Mouse (Mus musculus): ENCODE results near the gene Plek2. TPM values are rescaled to one million over a fixed set of nuclear protein-coding genes. Genes with fewer than 3 reads are reported as not detected.
A peak's percentile ranks its signal among the peaks of the same experiment; 100 is the strongest.
"Not testable (repeated sequence)": the region's sequence is repeated elsewhere in the genome, so short reads cannot be mapped to it uniquely, and the experiment has no call there.

Gene Plek2
- total RNA-seq (2021): under 1 TPM in 1 of 2 experiments, not detected in 1; 0.13 TPM
- long read RNA-seq, experiment 1: 0 reads
- long read RNA-seq, experiment 2, partial matches to known transcripts: 0 of 2 reads
- long read RNA-seq, experiment 2, other reads (novel, unspliced or antisense): 1 of 2 reads

DNA sequence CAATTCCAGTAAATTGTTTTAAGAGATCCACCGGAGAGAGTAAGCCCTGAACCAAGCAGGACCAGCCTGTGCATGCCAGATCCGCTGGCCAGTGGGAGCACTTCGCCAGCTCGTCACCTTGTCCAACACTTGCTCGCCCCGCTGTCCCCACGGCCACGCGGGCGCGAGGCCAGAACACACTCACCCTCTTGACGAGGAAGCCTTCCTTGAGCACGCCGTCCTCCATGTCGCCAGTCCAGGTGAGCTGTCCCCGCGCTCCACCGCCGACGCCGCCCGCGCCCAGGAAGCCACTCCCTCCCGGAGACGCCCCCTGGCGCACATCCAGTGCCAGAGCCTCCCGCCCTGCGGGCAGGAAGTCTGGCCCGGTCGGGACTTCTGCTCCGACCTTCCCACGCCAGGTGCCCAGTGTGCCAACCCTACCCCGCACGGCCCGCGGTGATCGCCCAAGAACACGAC lies at the start of gene Plek2:
Plek2 (minus strand) TSS at position 258 of the 456 bp plus-strand sequence.
- peak; percentile 63 for DNase-seq

GRCm38 (mm10) chr12:78956405-78956804 lies 49.6 kb upstream of the Plek2 start:
- no peak for DNase-seq
- intact Hi-C loops (cut with DNase I; ENCODE audit: low total_unique reads): no loop called here

More for the DNA sequence above, at the start of gene Plek2:
- intact Hi-C loops (cut with DNase I; ENCODE audit: low total_unique reads): no loop called here

- DNase-seq: no peak
- intact Hi-C loops (cut with DNase I; ENCODE audit: low total_unique reads): no loop called here
These were observed 45.7 kb upstream of the Plek2 start for GRCm38 (mm10) chr12:78952484-78952883.

DNA sequence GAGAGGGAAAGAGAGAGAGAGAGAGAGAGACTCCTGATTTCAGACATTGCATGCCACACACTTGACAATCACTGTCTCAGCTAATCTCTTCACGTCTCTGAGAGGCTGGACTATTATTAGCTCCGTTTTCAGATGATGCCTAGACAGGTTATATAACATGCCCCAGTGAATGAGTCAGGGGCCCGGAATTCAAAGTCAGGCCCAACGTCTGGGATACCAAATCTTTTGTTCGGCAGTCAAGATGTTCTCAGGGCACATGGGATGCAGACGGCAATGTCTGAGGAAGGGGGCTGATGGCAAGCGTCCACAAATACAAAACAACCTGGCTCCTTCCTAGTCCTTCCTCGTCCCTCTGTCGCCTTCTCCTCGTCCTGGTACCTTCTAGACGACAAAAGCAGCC lies 45.3 kb upstream of the Plek2 start:
- no peak for DNase-seq

DNA sequence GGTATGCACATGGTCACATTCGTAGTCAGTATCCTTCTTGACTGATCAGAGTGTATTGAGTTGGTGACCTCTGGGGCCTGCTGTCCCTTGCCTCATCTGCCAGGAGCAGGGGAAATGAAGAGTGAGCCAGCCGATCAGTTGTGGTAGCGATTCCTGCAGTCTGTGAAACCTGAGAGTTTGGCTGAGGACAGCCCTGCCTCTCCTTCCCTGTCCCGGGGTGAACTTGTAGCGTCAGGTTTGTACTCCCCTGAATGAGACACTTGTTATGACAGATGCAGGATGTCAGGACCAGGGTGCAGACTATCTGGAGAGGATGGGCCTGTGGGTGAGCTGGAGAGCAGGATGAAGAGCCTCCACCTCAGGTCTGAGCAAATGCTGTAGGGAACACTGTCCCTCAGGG lies 40.9 kb upstream of the Plek2 start:
- intact Hi-C loops (cut with DNase I; ENCODE audit: low total_unique reads): no loop called here
- DNase-seq: peak; percentile 36

More for the DNA sequence above, 45.3 kb upstream of the Plek2 start:
- intact Hi-C loops (cut with DNase I; ENCODE audit: low total_unique reads): no loop called here

GRCm38 (mm10) chr12:78947161-78947560 lies 40.4 kb upstream of the Plek2 start:
- no peak for DNase-seq
- intact Hi-C loops (cut with DNase I; ENCODE audit: low total_unique reads): no loop called here

- DNase-seq: no peak
- intact Hi-C loops (cut with DNase I; ENCODE audit: low total_unique reads): no loop called here
These were observed 36.2 kb upstream of the Plek2 start for GRCm38 (mm10) chr12:78942931-78943330.

DNA sequence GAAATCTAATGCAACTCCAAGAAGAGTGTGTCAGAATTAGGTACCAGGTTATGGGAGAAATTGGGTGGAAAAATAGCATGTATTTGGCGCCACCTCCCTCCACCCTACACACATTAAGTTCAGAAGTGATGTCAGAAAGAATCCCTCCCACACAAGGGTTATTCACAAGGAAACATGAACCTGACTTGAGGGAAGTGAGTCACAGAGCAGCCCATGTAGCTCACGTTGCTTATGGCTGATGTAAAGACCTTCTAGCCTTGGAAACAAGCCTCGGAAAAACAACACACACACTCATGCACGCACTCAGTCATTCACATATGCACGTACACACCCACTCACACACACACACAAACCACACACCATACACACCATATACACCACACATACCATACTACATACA lies 33.3 kb upstream of the Plek2 start:
- intact Hi-C loops (cut with DNase I; ENCODE audit: low total_unique reads): no loop called here

DNA sequence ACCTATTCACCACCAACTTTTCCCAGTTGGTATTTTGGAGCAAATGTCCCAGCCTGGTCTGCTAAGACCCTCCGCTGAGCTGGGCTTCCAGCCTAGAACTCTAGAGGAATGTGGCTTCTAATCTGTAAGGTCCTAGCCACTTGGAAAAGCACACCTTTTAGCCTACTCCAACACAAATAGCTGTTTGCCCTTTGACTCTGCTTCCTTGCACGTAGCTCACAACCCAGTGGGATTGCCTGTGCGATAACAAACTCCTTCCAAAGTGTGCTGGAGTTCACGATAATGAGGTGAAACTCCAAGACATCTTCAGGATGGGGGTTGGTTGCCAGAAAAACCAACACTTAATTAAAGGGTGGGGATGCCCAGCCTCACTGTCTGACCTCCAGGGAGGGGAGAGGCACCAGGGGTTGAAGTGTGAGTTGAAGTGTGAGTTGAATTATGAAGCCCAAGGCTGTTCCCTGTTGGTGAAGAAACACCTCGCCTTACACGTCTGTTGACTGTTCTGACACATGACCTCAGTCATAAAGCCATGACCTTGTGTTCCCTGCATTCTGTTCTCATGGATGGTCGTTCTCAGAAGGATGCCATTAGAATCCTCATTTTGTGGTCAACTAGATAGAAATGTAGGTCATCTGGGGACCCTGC lies 32.8 kb upstream of the Plek2 start:
- intact Hi-C loops (cut with DNase I; ENCODE audit: low total_unique reads): no loop called here

More for the DNA sequence above, 33.3 kb upstream of the Plek2 start:
- no peak for DNase-seq

GRCm38 (mm10) chr12:78936494-78936893 lies 29.7 kb upstream of the Plek2 start:
- intact Hi-C loops (cut with DNase I; ENCODE audit: low total_unique reads): no loop called here
- no peak for DNase-seq

More for the DNA sequence above, 32.8 kb upstream of the Plek2 start:
- no peak for DNase-seq

GRCm38 (mm10) chr12:78929900-78930299 lies 23.1 kb upstream of the Plek2 start:
- intact Hi-C loops (cut with DNase I; ENCODE audit: low total_unique reads): no loop called here
- DNase-seq: no peak

DNA sequence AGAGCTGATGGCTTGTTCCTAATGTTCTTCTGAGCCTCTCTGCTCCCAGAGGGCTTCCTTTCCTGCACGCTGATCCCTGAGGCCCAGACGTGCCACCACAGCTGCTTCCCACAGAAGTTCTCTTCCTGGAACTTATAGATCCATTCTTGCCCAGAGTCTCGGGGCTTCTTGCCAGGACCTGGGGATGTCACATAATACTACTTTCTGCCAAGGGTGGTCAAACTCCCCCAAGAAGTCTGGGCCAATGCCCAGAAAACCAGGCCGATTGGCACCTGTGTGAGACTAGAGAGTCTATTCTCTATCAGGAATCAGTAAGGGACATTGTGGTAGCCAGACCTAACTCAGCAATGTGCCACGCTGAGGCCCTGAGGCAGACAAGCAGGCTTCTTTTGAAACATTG lies 20.5 kb upstream of the Plek2 start:
- intact Hi-C loops (cut with DNase I; ENCODE audit: low total_unique reads): no loop called here
- no peak for DNase-seq

DNA sequence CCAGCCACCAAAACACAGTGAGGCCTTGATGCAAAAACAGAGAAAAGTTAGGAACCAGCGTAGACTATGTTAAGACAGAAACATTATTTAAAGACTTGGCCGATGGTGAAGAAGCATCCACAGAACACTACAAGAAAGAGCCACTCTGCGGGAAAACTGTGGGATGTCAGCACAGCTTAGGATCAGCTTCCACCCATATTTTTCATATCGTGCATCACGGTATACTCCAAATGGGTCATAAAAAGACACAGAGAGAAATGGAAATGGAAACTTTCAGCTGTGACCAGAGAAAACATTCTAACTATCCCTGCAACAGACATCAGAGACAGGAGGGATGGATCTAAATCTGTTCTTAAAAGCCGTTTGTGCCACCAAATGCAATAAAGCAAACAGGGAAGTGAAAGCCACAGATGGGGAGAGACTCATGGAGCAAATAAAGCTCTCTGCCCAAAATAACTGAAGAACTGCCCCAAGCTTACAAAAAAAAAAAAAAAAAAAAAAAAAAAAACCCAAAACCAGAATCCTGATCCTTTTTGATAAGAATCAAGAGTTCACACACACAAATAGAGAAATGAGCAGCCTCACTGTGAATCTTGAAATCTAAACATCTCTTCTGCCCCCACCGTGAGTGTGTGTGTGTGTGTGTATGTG lies 16.9 kb upstream of the Plek2 start:
- intact Hi-C loops (cut with DNase I; ENCODE audit: low total_unique reads): no loop called here
- DNase-seq: no peak

GRCm38 (mm10) chr12:78922977-78923376 lies 16.2 kb upstream of the Plek2 start:
- not testable (repeated sequence) for DNase-seq

DNA sequence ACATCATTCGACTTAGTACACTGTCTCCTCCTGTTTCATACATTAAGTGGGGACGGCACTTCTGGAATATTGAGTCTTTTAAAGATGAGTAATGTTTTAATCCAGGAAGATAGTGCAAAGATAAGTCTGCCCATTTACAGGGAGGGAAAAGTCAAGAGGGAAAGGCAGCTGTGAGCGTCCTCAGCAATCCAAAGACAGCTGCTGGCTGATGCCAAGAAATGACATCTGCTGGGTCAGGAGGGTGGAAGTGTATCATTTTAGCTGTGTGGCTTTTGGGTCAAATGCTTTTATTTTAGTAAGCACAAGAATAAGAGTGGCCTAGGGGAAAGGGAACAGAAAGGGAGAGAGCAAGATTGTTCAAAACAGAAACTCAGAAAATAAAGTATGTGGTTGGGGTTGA lies 15.3 kb upstream of the Plek2 start:
- intact Hi-C loops (cut with DNase I; ENCODE audit: low total_unique reads): no loop called here
- no peak for DNase-seq

More at GRCm38 (mm10) chr12:78922977-78923376, 16.2 kb upstream of the Plek2 start:
- intact Hi-C loops (cut with DNase I; ENCODE audit: low total_unique reads): not testable (repeated sequence)

- no peak for DNase-seq
- intact Hi-C loops (cut with DNase I; ENCODE audit: low total_unique reads): no loop called here
These were observed 14.7 kb upstream of the Plek2 start for GRCm38 (mm10) chr12:78921421-78921820.

GRCm38 (mm10) chr12:78919079-78919712 lies 12.4 kb upstream of the Plek2 start:
- intact Hi-C loops (cut with DNase I; ENCODE audit: low total_unique reads): loop anchor here (2.0 to 5.0 kb wide), 3 partner anchors 88 to 174 kb away; partner anchors contain the start of gene Tmem229b
- DNase-seq: peak; percentile 32

DNA sequence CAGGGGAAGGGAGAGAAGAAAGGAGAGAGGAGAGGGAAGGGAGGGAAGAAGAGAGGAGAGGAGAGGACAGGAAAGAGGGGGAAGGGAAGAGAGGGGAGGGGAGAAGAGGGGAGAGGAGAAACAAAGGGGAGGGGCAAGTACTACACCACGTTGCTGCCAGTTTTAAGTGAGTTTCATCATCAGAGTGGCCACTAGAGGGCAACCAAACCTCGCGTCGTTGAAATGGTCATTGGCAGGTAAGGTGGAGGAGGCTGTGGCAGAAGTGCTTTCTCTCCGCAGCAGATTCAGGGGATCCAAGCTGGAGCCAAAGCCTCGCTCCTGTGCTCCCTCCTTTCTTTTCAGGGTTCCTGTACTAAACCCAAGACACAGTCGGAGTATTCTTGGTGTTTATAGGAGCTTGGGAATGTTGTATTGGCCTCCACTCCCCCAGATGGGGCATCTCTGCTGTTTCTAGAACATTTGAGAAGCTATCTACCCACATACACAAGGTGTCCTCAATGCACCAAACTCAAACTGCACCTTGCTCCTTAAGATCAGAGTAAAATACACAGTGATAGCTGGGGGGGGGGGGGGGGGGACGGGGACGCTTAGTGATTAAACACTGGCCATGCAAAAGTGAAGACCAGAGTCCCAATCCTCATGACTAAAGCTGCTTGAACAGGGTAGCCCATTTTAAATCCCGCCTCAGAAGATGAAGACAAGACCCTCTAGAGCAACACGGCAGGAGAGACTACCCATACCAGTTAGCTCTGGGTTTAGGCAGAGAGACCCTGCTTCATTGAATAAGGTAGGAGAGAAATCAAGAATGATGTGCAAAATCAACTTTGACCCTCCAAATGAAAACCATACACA lies 11.7 kb upstream of the Plek2 start:
- peak; percentile 69 for DNase-seq
- intact Hi-C loops (cut with DNase I; ENCODE audit: low total_unique reads): loop anchor here (2.0 to 5.0 kb wide), 3 partner anchors 89 to 174 kb away; partner anchors contain the start of gene Tmem229b

GRCm38 (mm10) chr12:78916278-78916677 lies 9.5 kb upstream of the Plek2 start:
- no peak for DNase-seq
- intact Hi-C loops (cut with DNase I; ENCODE audit: low total_unique reads): loop anchor here (5.0 kb wide), 2 partner anchors 91 to 106 kb away; partner anchors contain the start of gene Tmem229b
